Mouse (Mus musculus): ENCODE measurements at regions not wholly inside any gene's neighbourhood (a gene's known extent, or its start where the extent isn't known, plus 50 kb on each side); places are given as distances from the start of the nearest gene placed in this dataset.
"Not testable (repeated sequence)": the region's sequence is repeated elsewhere in the genome, so short reads cannot be mapped to it uniquely, and the experiment has no call there.

GRCm38 (mm10) chr8:102223097-102223496 lies 562.3 kb downstream of the Cdh11 start:
- no peak for DNase-seq (ENCODE audit: low read depth, low spot score)

DNA sequence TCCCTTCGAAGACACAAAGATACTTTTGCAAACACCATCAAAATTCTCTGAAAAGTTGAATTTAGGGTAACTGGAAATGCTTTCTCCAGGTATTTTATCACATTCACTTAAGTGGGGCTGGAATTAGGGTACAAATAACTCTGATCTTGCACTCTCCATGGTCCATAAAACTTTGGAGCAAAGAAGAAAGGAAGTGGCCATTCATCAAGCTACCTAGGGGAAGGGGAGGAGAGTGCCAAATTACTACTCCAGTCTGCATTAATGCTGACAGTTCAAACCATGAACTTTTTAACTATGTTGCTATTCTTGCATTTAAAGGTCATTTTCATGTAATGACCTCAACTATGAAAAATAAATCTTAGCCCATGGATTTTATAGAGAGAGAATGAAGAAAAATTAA lies 579.8 kb downstream of the Cdh11 start:
- DNase-seq (ENCODE audit: low read depth, low spot score) = no peak

DNA sequence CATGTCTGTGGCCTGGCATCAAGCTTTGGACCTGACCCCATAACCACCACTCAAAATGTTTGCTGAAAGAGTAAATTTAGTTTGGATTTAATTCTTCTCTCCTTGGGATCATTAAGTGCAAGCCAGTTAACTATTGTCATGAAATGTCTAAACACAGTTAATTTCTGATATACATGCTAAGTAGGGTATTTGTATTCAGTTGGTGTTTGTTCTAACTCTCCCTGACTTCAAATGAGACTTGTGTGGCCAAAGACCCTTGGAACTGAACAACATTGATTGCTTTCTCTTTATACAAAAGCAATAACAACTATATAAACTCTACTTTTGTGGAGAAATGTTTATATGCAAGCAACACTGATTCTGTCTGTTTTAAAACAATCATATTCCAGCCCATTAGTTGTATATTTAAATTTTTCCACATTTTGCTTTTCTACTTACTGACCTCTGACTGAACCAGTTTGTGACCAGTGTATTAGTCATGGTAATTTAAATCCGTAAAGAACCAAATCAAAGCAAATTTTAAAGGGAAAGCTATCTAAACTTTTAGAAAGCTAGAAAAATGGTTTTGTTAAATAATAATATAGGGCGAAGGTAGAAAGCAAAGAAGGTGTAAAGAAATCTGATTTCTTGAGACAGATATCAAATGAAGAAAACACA lies 625.8 kb downstream of the Cdh11 start:
- DNase-seq (ENCODE audit: low read depth, low spot score) = no peak

DNA sequence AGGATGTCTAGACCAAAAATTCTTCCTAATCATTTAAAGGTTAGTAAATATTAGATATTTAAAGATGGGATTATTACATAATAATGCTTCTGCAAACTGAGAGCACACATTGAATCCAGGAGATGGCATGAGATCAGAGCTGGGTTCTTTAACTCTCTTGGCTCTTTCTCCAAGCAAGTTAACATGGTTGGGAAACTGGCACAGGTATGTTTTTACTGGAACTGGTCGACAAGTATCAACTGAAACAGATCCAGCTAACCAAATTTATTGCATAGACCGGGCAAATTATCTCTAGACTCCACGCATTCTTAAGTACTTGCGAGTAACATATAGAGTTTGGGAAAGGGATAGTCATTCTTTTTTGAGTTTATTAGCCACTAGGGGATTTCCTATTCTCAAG lies 666.8 kb downstream of the Cdh11 start:
- no peak for DNase-seq (ENCODE audit: low read depth, low spot score)

DNA sequence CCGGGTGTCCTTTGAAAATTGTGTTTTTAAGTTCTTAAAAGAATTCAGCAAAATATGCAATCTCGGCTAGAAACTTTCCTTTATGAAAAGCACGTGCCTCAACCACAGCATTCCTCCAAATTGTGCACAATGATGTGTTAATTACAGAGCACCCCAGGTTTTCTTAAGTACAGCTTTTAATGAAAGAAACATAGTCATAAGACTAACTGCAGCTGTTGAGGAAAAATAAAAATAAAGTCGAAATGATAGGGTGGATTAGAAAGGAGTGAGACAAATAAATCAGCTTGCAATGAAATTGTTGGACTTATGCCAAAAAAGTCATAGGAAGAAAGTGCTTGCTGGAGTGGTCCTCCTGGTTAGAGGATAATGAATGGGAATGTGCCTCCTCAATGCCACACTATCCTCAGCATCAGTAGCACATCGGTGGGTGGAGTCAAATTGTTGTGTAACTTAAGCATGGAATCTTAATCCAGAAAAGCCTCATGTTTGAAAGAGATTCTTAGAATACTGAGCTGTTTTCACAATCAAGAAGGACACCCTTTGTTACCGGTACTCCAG lies 668.5 kb downstream of the Cdh11 start:
- no peak for DNase-seq (ENCODE audit: low read depth, low spot score)

DNA sequence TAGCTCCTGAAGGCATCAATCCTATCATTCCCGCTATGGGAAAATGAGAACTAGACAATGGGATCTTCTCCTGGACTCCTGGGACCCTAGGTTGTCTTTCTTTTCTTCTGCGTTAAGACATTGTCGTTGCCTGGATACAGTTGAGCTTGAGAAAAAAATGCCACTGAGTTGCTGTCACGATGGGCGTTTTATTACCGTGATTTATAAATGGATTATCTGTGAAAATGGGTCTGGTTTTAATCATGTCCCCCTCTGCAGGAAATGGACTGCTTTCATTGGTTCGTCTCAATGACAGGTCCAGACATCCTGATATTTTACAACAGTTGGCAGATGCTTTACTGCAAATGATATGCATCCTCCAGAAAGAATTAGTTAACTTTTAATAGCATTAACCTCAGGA lies 681.7 kb downstream of the Cdh11 start:
- DNase-seq (ENCODE audit: low read depth, low spot score) = peak; percentile 51

GRCm38 (mm10) chr8:102096726-102097125 lies 688.7 kb downstream of the Cdh11 start:
- no peak for DNase-seq (ENCODE audit: low read depth, low spot score)

DNA sequence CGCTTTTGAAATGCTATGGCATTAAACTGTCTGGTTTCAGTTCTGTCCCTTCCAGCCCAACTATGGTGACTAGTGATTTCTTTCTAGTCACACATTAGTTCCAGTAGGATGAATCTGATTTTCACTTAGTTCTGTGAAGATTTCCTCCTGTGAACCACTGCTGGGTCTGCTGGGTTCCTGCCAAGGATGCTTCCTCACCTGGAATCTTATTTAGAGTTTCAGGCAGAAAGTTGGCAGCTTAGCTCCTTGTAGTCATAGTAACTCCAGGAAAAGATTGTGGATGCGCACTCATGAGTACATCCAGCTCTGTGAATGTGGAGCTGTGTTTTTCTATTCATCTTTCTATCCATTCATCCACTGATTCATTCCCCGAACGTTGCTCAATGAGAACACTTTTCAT lies 699.5 kb downstream of the Cdh11 start:
- no peak for DNase-seq (ENCODE audit: low read depth, low spot score)

GRCm38 (mm10) chr8:102075611-102076010 lies 709.8 kb downstream of the Cdh11 start:
- no peak for DNase-seq (ENCODE audit: low read depth, low spot score)

- DNase-seq (ENCODE audit: low read depth, low spot score) = no peak
These were observed 721.3 kb downstream of the Cdh11 start for GRCm38 (mm10) chr8:102064137-102064536.

DNA sequence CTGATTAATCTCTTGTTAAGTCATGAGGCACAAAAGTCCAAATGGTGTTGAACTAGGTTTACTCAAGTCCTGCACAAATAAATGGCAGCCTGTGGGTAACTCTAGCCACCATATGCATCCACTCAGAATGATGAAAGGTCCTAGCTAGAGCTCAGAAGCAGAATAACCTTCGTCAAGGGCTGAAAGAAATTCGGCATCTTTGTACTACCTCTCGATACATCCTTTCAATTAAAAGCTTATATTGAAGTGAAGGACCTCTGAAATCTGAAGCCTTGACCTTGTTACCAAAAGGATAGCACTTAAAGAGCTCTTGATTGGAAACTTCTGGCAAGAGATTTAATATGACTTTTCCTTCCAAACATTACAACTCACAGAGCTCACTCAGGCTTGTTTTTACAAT lies 732.0 kb downstream of the Cdh11 start:
- DNase-seq (ENCODE audit: low read depth, low spot score) = no peak

- peak; percentile 32 for DNase-seq (ENCODE audit: low read depth, low spot score)
These were observed 758.2 kb downstream of the Cdh11 start for GRCm38 (mm10) chr8:102026956-102027927.

- DNase-seq (ENCODE audit: low read depth, low spot score) = no peak
These were observed 761.0 kb downstream of the Cdh11 start for GRCm38 (mm10) chr8:102024472-102024871.

GRCm38 (mm10) chr8:102017776-102018175 lies 767.7 kb downstream of the Cdh11 start:
- no peak for DNase-seq (ENCODE audit: low read depth, low spot score)

- no peak for DNase-seq (ENCODE audit: low read depth, low spot score)
These were observed 785.0 kb downstream of the Cdh11 start for GRCm38 (mm10) chr8:102000326-102001016.

DNA sequence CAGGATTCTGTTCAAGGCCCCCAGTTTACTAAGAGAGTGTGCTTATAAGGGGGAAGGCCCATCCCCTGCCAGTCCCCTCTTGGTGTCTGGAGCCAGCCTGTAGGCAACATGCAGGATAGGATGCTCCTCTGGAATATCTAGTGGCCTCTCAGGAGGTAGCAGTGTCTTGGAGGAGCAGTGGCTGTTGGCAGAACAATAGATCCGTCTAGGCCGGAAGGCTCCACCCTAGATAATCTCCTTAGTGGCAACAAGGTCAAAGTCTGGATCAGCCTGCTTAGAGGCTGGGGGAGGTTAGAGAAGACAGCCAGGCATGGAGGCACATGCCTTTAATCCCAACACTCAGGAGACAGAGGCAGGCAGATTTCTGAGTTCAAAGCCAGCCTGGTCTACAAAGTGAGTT lies 788.7 kb downstream of the Cdh11 start:
- DNase-seq (ENCODE audit: low read depth, low spot score) = not testable (repeated sequence)

DNA sequence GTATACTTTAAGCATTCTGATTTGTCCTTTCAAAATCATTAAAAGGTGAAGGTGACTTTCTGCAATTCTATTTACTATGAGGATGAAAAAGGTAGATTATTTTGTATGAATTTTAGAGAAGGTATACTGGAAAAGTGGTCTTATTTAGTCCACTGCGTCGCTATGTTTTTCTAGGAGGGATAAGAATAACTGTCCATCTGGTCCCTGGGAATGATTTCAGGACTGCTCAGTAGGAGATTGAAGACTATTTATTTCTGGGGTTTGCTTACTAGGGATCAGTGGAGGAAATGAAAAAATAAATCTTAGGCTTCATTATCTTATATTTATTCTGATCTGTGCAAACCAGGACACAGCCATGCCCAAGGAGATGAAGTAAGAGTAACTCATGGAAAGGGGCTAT lies 828.6 kb downstream of the Cdh11 start:
- no peak for DNase-seq (ENCODE audit: low read depth, low spot score)

GRCm38 (mm10) chr8:101950599-101950998 lies 834.8 kb downstream of the Cdh11 start:
- no peak for DNase-seq (ENCODE audit: low read depth, low spot score)

GRCm38 (mm10) chr8:101937859-101938258 lies 847.6 kb downstream of the Cdh11 start:
- no peak for DNase-seq (ENCODE audit: low read depth, low spot score)

DNA sequence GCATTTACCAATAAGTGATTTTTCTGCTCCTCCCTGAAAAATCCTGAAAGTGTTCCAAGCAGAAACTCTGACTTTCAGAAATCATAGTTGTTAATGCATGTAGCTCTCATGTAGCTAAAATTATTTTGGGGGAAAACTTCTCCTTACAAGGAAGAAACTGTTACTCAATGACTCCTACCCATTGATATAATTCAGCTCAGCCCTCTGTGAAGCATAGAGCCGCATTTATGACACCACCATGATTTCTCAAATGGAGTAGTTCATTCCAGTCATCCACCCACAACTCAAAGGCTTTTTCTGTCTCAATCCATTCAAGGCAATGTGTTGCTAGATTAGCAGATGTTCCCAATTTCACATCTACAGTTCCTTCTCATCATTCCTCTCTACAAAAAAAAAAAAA lies 871.8 kb downstream of the Cdh11 start:
- no peak for DNase-seq (ENCODE audit: low read depth, low spot score)
